Mouse (Mus musculus) CD4-positive helper T cell, adult 2 months (primary cell): Measurements from ENCODE around the gene Tmem11.

Experiments used
- DNase-seq: peaks from one replicate; pipeline ENCODE4 v3.0.0-alpha.2; 2012; ENCODE audit warnings: low read depth, missing footprints, low spot score

Tmem11 gene

DNA sequence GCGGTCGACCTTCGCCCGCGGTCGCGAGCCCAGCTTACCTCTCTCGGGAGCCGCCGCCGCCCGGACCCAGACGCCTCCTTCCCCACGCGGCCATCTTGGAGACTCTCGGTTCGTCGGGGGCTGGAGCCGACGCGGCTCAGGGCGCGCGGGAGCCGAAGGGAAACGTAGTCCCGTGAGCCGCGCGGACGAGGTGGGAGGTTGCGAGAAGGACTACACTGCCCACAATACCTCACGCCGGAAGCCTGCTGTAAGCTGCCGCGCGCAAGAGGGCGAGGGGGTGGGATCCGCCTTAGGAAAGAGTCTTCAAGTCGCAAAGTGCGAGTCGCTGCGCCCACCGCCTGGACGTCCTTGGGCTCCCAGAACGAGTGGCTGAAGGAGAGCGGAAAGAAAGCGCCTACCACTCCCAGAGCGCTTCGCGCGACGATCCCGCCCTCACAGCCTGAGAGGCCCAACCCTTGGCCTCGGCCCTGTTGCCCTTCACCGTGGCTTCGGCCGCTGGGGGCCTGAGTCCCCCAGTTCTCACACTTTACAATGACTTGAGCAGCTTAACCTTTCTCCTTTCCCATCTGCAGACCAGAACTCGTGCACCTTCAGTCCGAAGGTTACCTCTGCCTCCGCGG, at the start of gene Tmem11:
Gene Tmem11 (minus strand): TSS at position 598 of the 620 bp plus-strand sequence.
- peak; percentile 97 for DNase-seq

DNA sequence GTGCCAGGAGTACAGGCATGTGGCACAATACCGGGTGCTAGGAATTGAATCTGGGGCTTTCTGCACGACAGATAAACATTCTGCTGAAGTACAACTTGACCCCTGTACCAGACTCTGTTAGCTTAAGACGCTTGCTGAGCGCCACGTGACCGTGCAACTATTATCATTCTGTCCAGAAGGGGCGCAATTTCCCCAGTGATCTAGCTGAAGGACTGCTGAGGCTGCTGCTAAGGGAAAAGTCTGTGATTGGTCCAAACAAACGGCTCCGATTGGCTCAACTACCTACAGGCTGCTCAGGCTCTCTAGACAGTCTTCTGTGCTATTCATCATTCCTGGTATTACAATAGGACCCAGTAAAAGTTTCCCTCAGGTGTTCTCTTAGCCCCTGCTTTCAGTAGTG, 48.2 kb upstream of the Tmem11 start:
- peak; percentile 90 for DNase-seq

DNA sequence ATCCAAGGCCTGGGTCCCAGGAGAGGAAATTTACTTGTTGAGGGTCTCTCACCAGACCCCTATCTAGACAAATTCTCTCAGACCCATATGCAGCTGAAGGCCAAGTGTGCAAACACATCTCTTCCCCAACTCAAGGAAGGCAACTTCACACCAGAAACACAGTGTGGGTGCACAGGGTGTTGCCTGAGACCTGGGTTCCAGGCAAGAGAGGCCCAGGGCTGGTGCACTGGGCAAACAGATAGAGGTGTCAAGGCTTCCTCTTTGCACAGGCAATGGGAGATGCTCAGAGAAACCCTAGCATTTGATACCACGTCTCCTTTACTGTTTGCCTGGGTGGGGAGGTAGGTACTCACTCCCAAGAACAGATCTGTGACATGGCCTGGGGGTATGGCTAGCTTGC, 45.9 kb upstream of the Tmem11 start:
- no peak for DNase-seq

DNA sequence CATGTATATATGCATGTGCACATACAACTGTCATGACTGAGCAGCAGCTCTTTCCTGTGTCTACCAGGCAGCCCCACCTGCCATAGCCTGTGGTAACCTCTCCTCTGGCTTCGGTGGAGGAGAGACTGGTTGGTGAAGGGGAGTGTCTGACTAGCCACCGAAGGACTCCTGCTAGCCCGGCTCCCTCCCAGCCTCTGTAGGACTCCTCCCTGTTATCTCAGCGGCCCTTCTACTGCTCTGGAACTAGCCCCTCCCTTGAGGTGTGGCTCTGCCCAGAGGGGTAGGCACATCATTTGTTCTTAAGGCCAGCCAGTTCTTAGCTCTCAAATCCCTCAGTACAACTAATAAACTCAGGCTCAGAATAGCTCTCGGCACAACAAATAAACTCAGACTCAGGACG, 45.4 kb upstream of the Tmem11 start:
- no peak for DNase-seq

DNA sequence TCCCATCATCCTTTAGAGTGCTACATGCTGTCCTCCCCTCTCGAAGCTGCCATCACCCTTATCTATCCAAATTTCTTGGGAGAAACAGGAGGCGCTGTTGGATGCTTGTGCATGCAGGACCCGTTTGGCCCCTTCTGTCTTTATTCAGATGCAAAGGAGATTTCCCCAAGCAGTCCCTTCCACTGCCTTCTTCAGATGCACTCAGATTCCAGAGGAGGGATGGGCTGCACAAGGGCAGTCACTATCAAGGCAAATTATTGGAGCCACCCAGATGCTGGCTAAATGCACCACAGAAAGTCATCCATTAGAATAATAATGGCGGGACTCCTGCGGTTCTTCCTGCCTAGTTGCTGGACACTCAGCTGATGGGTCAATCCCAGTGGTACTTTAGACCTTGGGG, 43.9 kb upstream of the Tmem11 start:
- DNase-seq, result no peak

DNA sequence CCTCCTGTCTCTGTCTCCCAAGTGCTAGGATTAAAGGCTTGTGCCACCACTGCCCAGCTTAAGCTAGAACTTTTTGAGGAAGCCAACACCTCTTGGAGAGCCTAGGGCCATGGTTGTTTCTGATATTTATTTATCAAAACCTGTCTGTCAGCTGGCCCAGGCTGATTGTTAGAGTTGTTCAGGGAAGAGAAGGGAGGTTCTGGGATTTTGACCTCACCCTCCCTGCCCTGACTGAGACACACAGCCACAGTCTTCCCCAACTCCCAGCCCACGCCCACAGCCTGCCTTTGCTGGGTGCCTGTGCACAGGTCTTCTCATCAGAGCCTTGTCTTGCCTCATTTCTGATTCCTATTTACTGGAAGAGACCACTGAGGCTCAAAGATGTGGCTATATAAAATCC, 43.1 kb upstream of the Tmem11 start:
- DNase-seq, result no peak

DNA sequence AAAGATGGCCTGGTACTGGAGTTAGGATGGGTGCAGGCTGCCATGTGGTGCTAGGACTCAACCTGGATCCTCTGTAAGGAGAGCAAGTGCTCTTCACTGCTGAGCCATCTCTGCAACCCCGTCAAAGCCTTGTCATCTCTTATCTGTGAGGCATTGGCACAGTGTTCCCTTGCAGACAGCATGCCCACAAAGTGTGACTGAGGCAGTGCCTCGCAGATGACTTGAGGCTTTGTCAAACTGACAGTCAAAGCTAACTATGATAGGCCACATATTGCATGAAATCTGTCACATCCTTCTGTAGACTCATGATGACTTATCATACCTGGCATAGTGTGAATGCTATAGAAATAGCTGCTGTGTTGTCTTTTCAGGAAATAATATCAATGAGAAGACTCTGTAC, 40.9 kb upstream of the Tmem11 start:
- DNase-seq, result no peak

DNA sequence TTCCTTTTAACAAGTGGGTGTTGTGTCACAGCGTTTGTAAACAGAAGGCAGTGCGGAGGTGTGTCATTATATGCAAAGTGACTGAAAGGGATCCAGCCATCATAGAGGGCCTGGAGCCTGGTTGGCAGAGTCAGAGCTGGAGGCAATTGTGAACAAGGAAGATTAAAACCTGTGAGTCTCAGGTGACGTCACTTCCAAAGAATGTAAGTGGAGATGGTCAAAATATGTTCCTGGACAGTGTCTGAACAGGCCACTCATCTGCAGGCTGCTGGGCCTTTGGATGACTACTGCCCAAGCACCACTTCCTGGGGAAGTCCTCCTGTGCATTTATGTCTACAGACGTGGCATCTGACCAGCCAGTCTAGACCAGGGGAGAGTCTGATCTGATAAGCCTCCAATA, 36.1 kb upstream of the Tmem11 start:
- no peak for DNase-seq

DNA sequence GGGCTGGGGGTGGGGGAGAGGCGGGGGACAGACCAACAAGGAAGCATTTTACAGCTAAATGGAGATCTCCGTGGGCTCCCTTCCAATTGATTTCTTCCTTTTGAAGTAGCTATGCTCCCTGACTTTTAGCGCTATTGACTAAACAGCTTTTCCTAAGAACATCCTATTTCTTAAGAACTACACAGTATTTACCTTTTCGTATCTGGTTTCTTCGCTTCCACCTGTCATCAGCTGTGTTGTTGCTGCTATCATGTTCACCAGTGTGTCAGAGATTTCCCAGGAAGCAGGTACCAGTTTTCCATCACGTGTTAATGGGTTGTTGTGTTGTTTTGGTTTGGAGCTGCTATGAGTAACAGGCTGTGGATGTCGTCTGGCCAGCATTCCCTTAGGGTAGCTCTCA, 35.4 kb upstream of the Tmem11 start, which contains the start of gene Natd1:
Gene Natd1 (minus strand): TSS at position 260 of the 400 bp plus-strand sequence.
- DNase-seq, result no peak

DNA sequence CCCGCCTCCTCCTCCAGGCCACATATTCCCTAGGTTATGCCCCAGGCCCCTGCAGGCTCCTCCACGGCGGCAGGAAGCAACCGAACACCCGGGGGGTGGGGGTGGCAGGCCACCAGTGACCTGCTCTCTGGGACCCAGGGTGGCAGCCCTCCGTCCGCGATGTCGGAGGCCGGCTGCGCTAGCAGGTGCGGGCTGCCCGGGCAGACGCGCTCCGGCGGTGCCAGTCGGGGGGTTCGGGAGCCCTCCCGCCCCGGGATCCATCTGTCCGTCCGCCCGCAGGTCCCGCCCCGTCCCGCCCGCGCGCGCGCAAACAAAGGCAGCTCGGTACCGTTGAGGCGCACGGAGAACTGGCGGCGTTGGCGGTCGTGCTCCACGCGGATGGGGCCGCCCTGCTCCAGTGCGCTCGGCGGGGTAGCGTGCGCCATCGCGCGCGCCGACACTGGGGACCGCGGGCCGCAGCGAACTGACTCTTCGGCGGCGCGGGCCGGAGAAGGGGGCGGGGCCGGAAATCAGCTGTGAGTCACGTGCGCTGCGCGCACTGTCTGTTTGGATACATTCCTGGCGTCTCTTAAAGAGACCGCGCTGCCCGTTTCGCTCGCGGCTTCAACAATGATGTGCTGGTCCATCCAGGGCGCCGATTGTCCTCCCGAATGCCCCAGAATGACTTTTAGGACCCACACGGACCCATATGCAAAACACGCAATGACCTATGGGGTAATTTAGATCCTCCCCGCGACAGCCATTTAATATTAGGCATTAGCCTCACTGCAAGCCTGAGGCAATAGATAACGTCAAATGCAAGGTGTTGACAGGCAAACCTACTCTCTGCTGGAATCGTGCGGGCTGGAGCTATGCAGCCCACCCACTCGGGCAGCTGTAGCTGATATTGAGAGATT, 34.5 kb upstream of the Tmem11 start:
- peak; percentile 91 for DNase-seq

DNA sequence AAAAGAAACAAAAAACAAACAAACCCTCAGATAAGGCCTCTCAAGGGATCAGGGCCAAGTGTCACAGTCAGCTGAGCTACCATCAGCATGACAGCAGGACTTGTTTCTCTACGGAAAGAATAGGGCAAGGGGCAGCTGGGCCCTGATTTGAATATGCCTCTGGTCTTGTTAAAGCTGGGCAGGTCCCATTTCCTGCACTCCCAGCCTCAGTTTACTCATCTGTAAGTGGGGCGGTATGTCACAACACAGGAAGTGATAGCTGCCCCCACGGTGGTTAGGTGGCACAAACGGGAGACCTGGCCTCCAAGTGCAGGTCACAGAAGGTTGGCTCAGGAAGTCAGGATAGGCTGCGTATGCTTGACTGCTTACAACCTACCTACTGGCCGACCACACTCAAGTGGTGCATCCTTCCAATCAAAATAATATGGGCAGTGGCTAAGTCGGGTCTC, 33.5 kb upstream of the Tmem11 start:
- DNase-seq, result peak; percentile 16

DNA sequence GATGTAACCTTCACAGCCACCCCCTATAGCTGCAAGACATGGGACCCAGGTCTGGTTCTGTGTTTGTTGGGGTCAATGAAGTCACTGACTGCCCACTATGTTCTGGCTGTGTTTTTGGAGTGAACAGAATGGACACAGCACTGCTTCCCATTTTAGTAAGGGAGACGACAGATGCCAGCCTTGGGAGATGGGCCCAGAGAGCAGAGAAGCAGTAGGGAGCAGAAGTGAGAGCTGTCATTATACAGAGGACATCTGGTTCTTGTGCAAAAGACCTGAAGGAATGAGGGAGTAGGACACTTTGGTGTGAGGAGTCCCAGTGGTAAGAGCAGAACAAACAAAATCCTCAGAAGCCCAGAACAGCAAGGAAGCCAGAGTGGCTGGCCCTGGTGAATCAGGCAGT, 30.6 kb upstream of the Tmem11 start:
- no peak for DNase-seq

DNA sequence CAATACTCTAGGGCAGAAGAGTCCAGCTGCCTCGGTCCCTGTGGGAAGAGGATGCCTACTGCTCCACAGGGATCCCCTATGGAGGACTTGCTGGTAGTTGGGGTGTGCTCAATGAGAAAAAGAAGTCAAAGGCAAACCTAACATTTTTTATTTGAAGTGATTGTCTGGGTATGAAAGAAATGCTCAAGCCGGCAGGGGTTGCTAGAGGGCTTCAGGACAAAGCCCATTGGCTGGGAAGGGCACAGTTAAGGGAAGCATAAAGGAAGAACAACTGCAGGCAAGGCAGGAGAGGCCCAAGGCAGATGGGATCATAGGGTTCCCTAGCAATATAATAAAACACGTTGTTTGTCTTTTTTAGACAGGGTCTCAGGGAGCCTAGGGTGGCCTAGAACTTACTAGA, 29.0 kb upstream of the Tmem11 start:
- no peak for DNase-seq

DNA sequence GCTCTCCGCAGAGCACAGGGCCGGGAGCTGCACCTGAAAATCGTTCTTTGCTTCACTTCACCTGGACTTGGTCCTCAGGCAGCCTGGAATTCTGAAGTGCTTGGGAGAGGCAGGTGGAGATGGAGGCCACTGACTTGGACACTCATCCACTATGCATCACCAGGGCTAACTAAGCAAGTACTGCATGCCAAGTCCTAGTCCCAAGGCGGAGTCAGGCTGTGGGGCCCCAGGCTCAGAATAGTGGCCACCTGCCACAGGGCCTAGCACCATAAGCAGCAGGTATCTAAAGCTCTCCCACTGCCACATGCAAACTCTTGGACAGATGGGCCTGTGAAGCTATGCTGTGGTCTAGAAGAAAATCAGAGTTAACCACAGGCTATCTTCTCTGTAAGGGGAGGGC, 27.4 kb upstream of the Tmem11 start:
- no peak for DNase-seq

DNA sequence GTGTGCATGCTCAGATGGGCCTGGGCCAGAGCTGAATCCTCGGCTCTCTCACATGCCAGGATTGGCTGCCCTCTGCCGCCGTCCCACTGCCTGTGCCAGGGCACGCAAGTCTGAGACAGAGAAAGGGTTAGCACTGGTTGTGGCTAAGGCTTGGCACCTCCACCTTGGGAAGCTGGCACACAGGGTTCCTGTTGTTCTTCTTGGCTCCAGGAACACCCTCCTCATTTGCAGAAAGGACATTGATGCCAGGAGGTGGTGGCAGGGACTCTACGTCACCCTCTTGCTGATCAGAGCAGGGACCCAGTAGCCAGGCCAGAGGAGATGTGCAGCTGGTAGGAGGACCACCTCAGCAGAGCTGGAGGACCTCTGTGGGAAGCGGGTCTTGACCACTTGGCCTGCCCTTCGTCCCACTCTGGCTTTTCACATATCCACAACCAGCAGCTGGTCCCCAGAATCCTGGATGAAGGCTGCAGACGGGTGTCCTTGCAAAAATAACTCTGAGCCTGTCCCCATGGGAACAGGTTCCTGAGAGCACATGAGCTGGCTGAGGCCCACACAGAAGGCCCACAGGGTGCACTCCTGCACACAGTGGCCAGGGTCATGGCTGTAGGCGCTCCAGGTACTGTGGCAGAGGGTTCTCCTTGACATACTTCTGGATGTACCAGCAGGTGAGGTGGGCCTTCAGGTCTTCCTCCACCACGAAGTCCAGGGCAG, 26.5 kb upstream of the Tmem11 start:
- no peak for DNase-seq

DNA sequence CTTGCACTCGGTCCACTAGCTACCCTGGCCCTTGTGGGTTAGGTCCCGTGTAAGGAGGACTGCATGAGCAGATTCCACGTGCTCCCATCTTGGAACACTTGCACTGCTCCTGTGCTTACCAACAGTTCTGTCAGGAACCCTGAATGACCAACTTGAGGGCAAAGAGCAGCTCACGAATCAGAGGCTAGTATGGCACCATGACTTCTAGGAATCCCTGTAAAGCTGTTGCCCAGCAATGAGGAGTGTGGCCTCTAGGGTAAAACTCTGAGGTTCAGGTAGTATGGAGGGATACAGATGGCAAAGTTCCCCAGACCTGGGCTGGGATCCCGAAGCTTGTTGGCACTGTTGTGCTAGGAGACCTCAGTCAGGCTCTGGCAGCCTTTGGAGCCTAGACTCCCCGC, 24.6 kb upstream of the Tmem11 start:
- no peak for DNase-seq

DNA sequence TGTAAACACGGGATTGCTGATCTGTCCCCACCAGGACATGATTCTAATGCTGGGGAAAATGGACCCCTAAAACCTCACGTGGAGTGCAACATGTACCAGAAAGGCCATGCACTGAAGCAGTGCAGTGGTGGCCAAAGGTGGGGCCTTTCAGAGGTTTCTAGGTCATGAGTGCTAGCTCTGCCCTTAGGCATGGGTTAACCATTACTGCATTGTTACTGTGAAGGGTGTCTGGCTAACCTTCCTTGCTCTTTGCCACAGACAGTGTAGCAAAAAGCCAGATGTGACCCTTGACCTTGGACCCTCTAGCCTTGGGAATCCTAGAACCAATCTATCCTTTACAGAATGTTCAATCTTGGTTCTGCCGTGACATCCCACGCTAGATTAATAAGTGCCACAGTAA, 23.4 kb upstream of the Tmem11 start:
- no peak for DNase-seq

DNA sequence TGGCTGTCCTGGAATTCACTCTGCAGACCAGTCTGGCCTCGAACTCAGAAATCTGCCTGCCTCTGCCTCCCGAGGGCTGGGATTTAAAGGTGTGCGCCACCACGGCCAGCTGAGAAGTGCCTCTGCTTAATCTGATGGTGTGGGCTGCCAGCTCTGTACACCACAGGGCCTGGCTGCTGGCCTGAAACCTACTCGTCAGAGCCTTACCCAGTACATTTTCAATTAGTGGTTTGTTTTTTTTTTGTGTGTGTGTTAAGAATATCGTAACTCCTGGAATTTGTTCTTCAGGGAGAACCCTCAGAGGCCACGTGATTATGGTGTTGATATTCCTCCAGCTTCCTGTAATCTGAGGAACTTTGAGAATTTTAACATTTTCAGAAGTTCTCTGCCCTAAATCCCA, 22.9 kb upstream of the Tmem11 start:
- DNase-seq, result no peak

DNA sequence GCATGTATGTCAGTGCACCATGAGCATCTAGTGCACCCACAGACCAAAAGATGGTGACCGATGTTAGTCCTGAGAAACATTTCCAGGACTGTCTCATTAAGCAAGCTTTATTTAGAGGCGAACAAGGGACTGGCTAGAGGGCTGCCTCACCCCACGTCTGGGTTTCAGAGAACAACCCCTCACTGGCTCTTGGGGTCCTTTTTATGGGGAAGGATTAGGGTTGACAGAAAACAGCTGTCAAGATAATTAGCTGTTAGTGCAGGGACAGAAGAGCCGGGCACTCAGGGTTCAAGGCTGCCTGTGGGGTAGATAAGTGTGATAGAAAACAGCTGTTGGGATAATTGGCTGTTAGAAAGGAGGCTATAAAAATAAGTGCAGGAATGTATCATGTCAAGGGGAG, 16.8 kb upstream of the Tmem11 start:
- DNase-seq, result no peak

DNA sequence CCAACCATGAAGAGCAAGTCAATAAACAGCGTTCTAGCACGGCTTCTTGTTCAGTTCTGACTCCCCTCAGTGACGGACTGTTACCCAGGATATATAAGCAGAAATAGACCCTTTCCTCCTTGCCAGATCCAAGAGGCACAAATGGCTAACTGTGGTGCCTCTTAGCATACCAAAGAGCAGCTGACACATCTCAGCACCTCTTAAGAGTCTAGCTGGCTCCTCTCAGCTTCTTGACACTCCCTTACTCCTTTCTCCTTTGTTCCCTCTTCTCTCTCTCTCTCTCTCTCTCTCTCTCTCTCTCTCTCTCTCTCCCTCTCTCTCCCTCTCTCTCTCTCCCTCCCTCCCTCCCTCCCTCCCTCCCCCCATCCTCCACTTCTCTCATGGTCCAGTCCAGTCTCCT, 11.7 kb upstream of the Tmem11 start:
- no peak for DNase-seq

DNA sequence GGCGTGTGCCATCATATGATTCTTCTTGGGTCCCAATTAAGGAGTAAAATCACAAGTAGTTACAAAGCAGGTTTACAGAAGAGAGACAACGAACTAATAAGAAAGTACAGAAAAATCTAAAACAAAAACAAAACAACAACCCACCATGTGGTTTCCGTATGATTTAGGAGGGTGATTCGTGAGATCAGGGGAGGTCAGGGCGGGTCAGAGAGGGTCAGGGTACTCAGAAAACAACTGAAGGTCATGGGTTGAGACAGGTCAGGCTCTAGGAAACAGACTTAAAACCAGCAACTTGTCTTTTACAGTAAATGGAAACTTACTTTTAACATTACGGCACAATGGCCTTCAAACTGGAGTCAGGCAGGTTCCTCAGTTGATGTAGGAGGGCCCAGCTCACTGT, 11.2 kb upstream of the Tmem11 start:
- no peak for DNase-seq

DNA sequence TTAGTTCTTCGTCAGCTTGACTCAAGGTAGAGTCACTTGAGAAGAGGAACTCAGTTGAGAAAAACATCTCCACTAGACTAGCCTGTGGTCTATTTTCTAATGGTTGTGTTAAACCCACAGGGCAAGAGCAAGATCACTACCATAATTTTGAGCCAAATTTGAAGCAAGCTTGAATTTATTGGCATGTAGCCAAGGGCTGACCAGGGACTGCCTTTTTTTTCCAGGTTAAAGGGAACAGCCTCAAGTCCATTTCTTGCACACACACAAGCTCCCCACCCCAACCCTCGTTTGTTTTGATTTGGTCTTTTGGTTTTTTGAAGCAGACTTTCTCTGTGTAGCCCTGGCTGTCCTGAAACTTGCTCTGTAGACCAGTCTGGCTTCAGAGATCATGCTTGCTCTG, 10.8 kb upstream of the Tmem11 start:
- no peak for DNase-seq
